Mouse (Mus musculus) liver, adult 2 months (tissue): ENCODE results near the gene Mfsd1. TPM values are rescaled to one million over a fixed set of nuclear protein-coding genes. Genes with fewer than 3 reads are reported as not detected.
A peak's percentile ranks its signal among the peaks of the same experiment; 100 is the strongest.

ENCODE experiments used
- DNase-seq: peaks from one replicate; pipeline ENCODE4 v3.0.0-alpha.2; 2011; ENCODE audit warnings: low read depth, low spot score; ENCODE audit errors: extremely low read depth
- H3K27ac ChIP-seq: fragments of 200-500 bp; replicated peaks from 2 replicates; pipeline ENCODE4 v1.5.1; 2012; ENCODE audit warnings: low read depth, mild to moderate bottlenecking, control low read depth, inconsistent platforms, low read length; ENCODE audit not compliant: insufficient read depth
- H3K27me3 ChIP-seq: fragments of 200-500 bp; 2 replicates; pipeline ENCODE4 v1.6.1; 2012; ENCODE audit warnings: mild to moderate bottlenecking, moderate library complexity, low read length, inconsistent platforms; ENCODE audit not compliant: control insufficient read depth, insufficient read depth
- H3K36me3 ChIP-seq: fragments of 200-500 bp; 2 replicates; pipeline ENCODE4 v1.6.1; 2012; ENCODE audit warnings: low read length, inconsistent platforms; ENCODE audit not compliant: control insufficient read depth, insufficient read depth
- H3K4me1 ChIP-seq: fragments of 200-500 bp; 2 replicates; pipeline ENCODE4 v1.6.1; 2011; ENCODE audit warnings: low read length; ENCODE audit not compliant: control insufficient read depth, insufficient read depth
- H3K4me3 ChIP-seq: fragments of 200-500 bp; 2 replicates; pipeline ENCODE4 v1.5.1; 2011; ENCODE audit warnings: low read depth, mild to moderate bottlenecking, control low read depth, low read length, moderate library complexity; ENCODE audit not compliant: insufficient read depth
- H3K79me2 ChIP-seq: fragments of 200-500 bp; 2 replicates; pipeline ENCODE4 v1.6.1; 2012; ENCODE audit warnings: inconsistent platforms, mild to moderate bottlenecking, low read length, moderate library complexity; ENCODE audit not compliant: control insufficient read depth, insufficient read depth
- H3K9ac ChIP-seq: fragments of 200-500 bp; 2 replicates; pipeline ENCODE4 v1.6.1; 2012; ENCODE audit warnings: low read depth, mild to moderate bottlenecking, control low read depth, inconsistent platforms, low read length
- CTCF ChIP-seq: fragments of 200-500 bp; IDR thresholded peaks from 2 replicates; pipeline ENCODE4 v1.5.1; 2011; ENCODE audit warnings: low read depth, low read length, control low read depth
- POLR2A ChIP-seq: fragments of 200-500 bp; IDR thresholded peaks from 2 replicates; pipeline ENCODE4 v1.6.1; 2011; ENCODE audit warnings: low read length, control low read depth; ENCODE audit not compliant: insufficient read depth; ENCODE audit errors: extremely low read depth
- WGBS: fragments of 180-500 bp; shearing (Covaris S2); methylation state at CpG from one replicate; pipeline ENCODE4 v1.1.7; 2018; 5-methylcytosine and 5-hydroxymethylcytosine counted together
- polyA plus RNA-seq: library from polyadenylated mRNA; depleted of rRNA; stranded (reverse); fragments of >200 nt; gene quantifications from 2 replicates; pipeline ENCODE4 v1.2.3, GENCODE M21; 2012; rRNA removed
- total RNA-seq: library from RNA; depleted of rRNA; stranded (reverse); fragments of >200 nt; gene quantifications from 2 replicates; pipeline ENCODE4 v1.2.3, GENCODE M21; 2014; rRNA removed

The Mfsd1 gene
- 86.1 and 99.3 TPM in 2 replicates for total RNA-seq
- polyA plus RNA-seq = 60.3 and 66.1 TPM in 2 replicates

DNA sequence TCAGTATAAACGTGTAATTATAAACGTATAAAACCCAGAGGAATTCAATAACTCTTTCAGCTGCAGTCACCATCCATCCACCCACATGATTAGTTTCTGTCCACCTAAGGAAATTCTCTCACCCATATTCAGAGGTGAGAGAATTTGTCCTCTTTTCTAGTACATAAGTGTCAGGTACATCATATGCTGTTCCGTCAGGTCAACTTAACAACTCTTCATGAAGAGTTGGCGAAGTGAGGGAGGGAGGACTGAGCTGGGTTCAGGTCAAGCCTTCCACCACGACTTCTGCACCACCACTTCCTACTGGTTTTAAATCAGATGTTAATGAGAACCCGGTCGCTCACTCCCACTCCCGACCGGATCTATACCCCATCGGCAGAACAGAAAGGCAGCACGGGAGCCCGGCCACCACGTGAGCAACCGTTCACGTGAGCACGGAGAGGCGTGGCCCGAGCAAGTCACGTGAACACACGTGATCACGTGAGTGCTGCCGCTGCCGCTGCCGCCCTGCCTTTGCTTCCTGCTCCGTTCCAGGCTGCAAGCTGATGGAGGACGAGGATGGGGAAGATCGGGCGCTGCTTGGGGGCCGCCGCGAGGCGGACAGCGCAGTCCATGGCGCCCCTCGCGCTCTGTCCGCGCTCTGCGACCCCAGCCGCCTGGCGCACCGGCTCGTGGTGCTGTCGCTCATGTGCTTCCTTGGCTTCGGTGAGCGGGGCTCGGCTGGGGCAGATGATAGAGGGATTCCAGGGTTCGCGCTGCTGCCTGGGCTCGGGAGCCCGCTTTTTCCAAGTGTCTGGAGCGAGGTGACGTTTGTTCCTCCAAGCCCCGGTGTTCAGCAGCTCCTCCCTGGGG is at the start of gene Mfsd1:
Gene Mfsd1 (plus strand): TSS at position 469 of the 852 bp plus-strand sequence.
- Histone ChIP-seq H3K79me2 (no peaks in the 10 kb centered on the region), H3K27me3 (no peaks in the 10 kb centered on the region), H3K27ac (peak within 1 kb of the TSS; percentile 47), H3K36me3 (peaks cover 17% of the 10 kb centered on the region), H3K9ac (peak within 1 kb of the TSS; percentile 83), H3K4me1 (peaks cover 2% of the 10 kb centered on the region; the same call in 1 of the 2 replicates), H3K4me3 (peak within 1 kb of the TSS; percentile 96)
- peak; percentile 79 for TF ChIP-seq POLR2A
- TF ChIP-seq CTCF = no peak
- DNase-seq = peak; percentile 78
- 4% methylated on average over 54 of the region's 54 CpGs for WGBS

DNA sequence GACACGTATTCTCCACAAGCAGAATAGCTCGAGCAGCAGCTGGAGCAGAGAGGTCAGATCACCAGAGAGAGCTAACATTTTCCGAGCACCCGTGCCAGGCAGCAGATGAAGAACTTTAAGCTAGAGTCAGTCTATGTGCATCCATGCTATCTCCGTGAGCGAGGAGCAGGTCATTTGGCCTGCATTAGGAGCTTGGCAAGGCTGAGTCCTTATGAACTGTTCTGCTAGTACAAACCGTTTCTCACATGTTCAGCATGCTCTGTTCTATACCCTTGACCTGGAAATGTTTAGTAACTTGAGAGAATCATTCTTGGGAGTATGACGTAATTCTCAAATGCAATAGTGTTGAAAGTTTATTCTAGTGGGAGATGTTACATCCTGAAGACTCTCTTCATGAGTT is 38.9 kb upstream of the Mfsd1 start:
- DNase-seq = peak; percentile 77
- H3K4me1 ChIP-seq = peaks cover 5% of the 10 kb centered on the region; the same call in 1 of the 2 replicates
- no peak overlapping the region for H3K9ac ChIP-seq
- H3K27ac ChIP-seq = no peak overlapping the region
- WGBS = 17% methylated on average over 8 of the region's 8 CpGs
- no peaks in the 10 kb centered on the region for H3K27me3 ChIP-seq
- TF ChIP-seq POLR2A = no peak
- no peak for TF ChIP-seq CTCF
- no peak overlapping the region for H3K4me3 ChIP-seq
- no peaks in the 10 kb centered on the region for H3K36me3 ChIP-seq
- H3K79me2 ChIP-seq = no peaks in the 10 kb centered on the region

DNA sequence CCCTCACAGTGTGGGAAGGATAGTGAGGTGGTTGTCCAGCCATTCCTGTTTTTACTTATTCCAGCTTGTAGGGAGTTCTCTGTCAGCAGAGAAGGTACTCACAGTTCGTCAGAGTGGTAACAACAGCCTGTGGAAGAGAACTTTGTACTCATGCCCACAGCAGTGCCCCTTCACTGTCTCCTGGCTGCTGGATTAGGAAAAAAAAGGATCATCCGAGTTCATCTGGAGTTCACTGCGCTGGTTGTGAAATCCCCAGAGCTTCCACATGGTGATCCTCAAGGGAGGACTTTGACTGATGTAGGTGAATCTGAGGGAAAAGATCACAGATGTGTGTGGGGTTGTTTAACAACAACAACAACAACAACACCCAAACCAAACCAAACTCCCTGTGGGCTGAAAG is 31.3 kb upstream of the Mfsd1 start:
- no peaks in the 10 kb centered on the region for H3K79me2 ChIP-seq
- peak overlapping the region; percentile 98 for H3K27ac ChIP-seq
- DNase-seq = peak; percentile 97
- TF ChIP-seq CTCF (no peak), POLR2A (no peak)
- WGBS = 13% methylated on average over 3 of the region's 3 CpGs
- H3K9ac ChIP-seq = peak overlapping the region; percentile 66; the same call in 1 of the 2 replicates
- no peak overlapping the region for H3K4me3 ChIP-seq
- no peaks in the 10 kb centered on the region for H3K27me3 ChIP-seq
- H3K36me3 ChIP-seq = no peaks in the 10 kb centered on the region
- H3K4me1 ChIP-seq = peaks cover 24% of the 10 kb centered on the region; the same call in 1 of the 2 replicates

DNA sequence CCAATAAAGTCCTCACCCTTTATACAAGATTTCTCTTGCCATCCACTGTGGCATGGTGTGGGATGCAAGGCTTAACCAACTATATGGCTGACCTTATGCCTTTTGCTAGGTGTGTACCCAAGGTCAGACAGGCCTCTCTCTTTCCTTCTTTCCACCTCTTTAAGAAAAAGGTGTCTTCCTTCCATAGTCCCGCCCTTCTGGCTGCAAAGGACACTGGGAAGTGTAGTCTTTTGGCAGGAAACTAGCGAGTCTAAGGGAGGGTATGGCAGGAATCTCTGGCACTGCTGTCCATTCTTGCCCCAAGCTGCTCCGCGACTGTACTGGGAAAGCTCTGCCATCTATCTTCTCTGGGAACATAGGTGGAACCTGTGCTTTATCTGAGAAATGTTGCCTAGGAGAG is 29.3 kb upstream of the Mfsd1 start:
- DNase-seq = peak; percentile 79
- Histone ChIP-seq H3K4me1 (peaks cover 22% of the 10 kb centered on the region; the same call in 1 of the 2 replicates), H3K27me3 (no peaks in the 10 kb centered on the region), H3K9ac (no peak overlapping the region), H3K36me3 (no peaks in the 10 kb centered on the region), H3K4me3 (0 out of 2 replicates have a peak overlapping the region, but pooled peaks have one; percentile 22), H3K79me2 (no peaks in the 10 kb centered on the region), H3K27ac (peak overlapping the region; percentile 84)
- TF ChIP-seq POLR2A = no peak
- TF ChIP-seq CTCF = no peak
- 33% methylated on average over 4 of the region's 4 CpGs for WGBS

DNA sequence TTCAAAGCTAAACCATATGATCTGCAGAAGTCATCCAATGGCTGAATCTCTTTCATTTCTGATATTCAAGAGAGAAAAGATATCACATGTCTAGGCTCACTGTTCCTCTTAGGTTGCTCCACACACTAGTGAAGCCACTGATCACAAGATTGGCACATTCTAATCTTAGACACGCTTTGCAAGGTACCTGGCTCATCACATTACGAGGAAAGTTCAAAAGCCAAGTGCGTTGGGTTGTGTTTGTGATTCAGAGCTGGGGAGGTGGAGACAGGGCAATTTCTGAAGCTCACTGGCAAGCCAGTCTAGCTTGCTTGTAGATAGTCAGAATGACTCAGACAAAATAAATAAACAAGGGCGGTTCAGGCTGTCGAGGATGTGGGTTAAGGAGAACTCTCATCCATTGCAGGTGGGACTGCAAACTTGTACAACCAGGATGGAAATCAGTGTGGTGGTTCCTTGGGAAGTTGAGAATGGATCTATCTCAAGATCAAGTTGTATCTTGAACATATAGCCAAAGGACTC is 28.6 kb upstream of the Mfsd1 start:
- Histone ChIP-seq H3K4me3 (no peak overlapping the region), H3K9ac (no peak overlapping the region), H3K27me3 (no peaks in the 10 kb centered on the region), H3K4me1 (peaks cover 22% of the 10 kb centered on the region; the same call in 1 of the 2 replicates), H3K79me2 (no peaks in the 10 kb centered on the region), H3K27ac (peak overlapping the region; percentile 84), H3K36me3 (no peaks in the 10 kb centered on the region)
- WGBS = 23% methylated on average over 5 of the region's 5 CpGs
- peak; percentile 88 for DNase-seq
- no peak for TF ChIP-seq CTCF
- no peak for TF ChIP-seq POLR2A
